Mouse (Mus musculus): Measurements from ENCODE around the gene Ube2f. TPM values are rescaled to one million over a fixed set of nuclear protein-coding genes. Genes with fewer than 3 reads are reported as not detected.

The Ube2f gene
- polyA plus RNA-seq (2017; shearing (Covaris generic)): 10 to 100 TPM; 85.2 to 93.4 TPM

DNA sequence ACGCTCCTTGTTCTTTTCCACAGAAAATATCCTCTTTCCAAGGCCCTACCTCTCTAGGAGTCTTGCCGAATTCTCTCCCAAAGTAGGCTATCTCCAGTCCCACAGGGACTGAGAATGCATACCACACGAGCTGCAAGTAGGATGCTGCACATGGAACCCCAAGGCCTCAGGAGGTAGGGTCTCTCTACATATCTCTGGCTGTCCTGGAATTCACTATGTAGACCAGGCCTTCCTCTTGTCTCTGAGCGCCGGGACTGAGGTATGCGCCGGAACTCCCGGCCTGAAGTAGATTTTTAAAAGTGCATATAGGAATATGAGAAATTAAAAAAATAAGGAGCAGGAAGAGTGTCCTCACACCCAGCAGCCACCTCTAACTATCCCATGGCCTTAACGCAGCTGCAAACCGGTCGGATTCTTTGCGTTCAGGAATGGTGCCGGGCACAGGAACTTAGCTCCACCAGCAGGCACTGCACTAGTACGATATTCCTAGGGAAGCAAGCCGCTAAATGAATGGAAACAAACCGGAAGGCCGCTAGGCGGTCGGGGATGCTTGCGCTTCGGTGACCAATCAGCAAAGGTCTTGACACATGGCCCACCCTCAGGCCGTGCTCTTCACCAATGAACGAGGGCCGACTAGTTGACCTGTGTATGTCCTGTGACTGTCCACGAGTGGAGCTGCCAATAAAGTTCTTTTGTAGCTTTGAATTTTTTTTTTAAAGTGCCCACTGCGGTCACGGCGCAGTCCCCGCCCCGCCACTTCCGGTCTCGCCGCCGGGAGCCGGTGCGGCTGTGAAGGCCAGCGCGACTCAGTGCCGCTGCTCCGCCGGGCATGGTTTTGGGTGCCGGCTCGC is at the start of gene Ube2f:
Gene Ube2f, plus strand, starts transcription at position 741 of the 851 bp plus-strand sequence.
- ATAC-seq: peak; percentile 97

DNA sequence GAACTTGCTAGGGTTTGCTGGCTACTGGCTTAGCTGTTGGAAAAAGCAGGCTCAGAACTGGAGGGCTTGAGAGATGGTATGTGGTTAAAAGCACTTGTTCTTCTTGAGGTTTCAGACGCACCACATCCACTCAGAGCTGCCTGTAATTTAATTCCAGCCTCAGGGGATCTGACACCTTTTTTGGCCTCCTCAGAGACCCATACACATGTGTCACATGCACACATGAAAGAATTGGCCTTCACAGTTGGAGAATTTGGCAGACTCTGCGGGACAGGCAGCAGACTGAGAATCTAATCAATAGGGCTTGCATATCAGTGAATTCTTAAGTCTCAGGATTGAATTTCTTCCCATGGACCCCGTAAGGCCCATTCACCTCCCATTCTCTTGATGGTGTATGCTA is 49.0 kb upstream of the Ube2f start:
- no peak for ATAC-seq

DNA sequence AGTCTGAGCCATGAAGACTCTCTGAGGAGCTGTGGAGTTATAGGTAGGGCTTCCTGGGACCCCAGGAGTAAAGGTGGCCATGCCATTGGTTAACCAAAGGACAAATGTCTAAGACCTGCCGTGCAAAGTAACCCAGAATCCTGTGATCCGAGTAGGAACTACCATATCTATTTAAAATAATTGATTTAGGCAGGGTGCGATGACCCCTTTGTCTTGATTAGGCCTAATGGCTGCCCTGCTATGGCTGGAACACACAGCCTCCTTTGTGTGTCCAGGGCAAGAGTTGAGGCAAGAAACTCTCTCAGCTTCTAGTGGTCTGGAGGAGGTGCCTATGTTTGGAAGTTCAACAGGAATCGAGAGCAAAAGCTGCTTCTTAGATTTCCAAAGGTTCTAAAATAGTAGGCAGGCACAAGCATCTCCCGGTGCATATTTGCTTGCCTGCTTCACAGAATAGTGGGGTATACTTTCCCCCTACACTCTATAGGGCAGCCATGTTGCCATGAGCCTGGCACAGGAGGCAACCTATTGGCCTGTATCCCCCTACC is 45.8 kb upstream of the Ube2f start:
- no peak for ATAC-seq

DNA sequence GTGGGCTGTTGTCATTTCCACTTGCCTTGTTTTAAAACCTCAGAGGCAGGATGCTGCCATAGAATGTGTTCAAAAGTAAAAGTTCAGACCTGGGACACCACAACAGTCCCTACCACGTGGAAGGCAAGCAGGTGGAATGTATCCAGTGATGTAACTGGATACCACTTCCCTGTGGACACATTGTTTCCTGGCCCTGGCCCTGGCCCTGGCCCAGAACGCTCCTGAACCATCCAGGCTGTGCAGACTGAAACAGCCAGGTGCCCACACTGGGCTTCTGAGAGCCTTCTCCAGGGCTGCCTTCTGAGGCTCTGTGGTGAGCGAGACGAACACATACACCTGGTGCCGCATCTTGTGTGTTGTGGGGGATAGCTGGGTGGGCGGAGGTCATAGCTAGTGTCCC is 44.5 kb upstream of the Ube2f start:
- no peak for ATAC-seq

DNA sequence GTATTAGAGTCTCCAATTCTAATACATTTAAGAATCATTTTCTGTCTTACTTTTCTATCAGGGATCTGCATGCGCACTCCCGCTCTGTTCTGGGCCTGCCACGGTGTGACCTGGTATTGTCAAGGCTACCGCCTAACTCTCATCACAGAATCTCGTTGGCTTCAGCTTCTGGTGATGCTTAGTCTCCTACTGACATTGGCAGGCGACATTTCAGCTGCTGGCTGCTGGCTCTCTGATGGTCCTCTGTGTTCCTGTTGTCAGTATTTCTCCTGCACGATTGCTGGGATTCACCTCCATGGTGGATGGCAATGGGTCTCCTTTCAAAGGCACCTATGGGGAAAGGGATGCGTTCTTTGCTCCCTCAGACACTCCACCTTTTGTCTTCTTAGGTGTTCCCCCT is 43.8 kb upstream of the Ube2f start:
- no peak for ATAC-seq

DNA sequence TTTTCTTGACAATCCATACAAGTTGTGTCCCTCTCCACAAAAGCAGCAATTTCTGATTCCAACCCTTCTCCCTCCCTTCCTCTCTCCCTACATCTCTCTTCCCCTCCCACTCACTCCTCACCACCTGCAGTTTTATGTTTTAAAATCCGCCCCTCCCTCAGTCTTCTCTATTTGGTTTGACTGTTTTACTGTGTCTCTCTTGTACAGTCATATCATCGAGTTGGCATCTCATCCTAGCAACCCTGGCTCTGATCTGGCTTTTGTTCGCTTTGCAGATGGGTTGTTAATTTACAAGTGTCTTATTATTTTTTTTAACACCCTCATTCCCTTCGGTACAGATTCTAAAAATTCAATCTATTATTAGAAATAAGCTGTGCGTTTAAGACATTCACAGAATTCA is 43.2 kb upstream of the Ube2f start:
- no peak for ATAC-seq

DNA sequence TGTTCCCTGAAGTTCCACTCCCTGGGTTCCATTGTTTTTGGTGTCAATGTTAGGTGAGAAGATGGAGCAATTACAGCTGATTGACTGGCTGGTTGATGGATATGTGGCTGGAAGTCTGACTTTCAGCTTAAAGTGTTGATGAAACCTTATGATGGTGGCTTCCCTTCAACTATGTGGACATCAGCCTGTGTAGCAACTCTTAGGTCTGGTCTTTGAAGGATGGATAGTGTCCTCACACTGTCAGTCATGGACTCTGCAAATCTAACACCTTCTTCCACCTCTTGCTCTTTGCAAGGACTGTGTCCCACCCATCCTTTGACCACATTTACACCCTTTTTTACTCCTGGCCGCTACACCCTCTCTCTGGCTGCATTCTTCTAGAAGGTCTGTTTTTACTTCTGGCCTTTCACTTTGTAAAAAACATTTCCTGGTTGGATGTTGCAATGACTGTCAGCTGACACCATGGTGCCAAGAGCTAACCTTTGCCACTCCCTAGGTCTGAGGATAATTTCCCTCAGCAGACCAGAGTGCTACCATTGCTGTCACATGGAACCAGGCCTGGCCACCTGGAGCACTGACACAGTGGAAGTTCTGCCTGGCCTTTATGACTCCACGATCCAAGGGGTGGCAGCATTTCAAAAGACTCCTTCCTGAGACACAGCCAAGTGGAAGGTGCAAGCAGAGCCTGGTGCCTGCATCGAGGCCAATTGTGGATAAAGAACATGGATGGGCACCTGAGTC is 42.6 kb upstream of the Ube2f start:
- no peak for ATAC-seq

DNA sequence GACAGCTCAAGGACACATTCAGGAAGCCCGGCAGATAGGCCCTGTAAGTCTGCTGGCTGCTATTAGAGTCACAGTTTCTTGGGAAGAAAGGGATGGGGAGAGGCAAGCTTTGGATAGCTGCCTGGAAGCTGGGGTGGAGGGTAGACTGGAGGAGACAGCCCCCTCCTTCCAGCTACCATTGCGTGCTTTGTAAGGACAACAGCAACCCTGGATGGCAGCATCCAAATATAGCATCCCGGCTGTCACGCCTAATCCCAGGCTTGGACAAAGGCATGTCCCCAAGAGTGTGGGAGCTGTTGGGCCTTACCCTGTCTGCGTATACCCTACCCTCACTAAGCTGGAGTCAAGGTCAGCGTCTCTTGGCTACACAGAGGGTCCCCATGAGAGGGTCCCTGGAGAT is 40.8 kb upstream of the Ube2f start:
- no peak for ATAC-seq

DNA sequence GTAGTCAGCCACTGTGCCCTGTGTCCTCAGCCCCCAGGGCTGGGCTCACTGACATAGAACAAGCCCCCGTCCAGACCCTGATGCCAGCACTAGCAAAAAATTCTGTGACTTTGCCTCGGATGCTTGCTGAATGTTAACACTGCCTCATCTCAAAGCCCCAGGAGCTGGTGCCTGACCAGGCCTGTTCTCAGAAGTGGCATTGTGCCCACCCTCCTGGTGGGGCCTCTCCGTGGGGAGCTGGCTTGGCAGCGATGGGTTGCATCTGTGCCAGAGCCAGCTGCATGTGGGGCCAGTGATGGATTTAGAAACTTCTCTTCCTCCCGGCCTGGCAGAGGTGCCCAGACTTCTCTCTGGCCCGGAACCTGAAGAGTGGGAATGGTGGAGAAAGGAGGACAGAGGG is 40.3 kb upstream of the Ube2f start:
- no peak for ATAC-seq

DNA sequence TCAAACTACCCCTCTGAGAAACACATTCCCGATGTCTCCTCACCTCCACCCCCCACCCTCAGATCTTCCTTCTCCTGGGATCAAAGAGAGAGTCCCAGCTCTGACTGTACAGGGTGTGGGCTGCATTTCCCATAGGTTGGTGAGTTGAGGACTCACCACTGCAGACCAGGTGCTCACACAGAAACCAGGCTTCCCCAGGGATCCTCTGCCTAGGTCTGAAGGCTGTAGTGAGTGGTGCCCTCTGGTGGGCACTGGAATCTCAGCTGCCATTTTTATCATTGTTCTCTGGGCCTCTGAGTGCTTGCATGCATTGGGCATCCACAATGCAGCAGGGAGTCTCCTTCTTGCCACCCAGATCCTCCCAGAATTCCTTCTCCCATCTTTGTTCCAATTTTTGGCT is 39.0 kb upstream of the Ube2f start:
- peak; percentile 60 for ATAC-seq

DNA sequence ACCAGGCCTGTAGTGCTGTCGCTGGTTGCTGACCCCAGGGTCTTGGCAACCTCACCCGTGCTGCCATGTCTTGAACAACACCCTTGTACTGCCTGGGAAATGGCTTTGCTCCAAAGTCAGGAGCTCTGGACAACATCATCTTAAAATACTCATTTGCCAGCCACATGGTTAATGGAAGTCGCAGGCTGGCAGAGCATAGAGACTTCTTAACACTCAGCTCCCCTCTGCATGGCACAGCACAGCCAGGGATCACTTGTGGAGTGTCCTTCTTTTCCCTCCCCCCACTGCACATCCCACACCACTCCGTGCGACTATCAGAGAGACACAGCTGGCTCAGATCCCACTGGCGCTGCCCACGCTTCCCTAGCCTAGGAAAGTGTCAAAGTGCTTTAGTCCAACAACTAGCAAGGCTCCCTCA is 38.5 kb upstream of the Ube2f start:
- ATAC-seq: no peak

DNA sequence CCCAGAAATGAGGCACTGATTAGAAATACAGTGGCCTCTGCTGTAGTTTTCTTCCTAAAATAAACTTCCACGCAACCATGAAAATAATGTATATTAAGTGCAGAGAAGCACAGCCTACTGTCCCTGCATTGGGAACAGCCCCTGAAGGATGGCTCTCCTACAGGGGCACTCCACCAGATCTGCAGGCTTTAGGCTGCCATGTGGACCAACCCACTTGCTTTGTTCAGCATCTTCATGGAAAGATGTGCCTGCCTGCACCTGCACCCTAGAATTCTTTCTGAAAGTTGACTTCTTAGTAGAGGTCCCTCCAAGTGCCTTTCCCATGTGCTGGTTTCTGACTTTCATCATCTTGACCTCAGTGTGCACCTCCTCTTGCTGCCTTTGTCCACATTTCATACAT is 34.8 kb upstream of the Ube2f start:
- no peak for ATAC-seq

DNA sequence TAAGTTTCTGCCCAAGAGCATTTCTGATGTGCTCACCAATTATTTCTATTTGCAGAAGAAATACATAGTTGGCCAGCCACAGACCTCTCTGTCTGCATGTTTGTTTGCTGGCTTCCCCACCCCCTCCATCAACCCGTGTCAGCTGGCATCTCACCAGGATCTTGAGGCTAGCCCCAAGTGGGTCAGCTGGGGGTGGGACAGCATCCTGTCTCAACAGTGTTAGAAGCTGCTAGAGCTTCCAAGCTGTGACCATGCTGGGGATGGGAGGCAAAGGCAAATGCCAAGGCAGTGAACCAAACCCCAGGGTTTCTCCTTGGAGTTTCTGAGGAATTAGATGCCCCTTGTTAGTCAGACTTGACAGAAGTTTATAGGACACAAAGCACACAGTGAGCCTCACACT is 34.1 kb upstream of the Ube2f start:
- no peak for ATAC-seq

DNA sequence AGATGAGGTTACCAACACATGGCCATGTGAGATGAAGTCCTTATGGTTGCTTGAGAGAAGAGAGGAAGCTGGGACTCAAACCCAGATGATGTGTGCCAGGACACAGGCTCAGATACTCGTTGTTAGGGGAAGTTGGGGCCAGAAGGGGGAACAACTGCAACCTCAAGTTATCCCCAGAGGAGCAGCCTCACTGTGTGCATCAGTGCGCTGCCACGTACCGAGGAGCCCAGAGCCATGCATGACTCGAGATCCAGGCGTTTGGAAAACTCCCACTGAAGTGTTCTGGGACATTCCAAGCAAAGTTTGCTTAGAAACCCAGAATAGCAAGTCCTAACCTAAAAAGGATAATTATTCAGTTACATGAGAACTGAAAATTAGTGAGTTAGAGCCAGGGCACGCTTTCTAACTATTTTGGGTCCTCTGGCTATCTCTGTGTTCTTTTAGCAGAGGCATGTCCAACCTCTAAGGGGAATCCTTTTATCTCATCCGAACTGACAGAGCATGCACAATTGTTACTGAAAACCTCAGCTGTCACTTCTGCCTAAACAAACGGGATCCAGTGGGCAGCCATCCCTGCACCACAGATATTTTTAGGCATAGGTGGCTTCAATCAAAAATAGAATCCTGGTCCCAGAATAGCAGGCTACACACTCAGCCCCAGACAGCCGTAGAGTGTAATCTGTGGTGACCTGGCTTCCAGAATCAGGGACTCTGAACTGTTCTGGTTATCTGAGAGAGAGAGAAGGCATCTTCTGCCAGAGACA is 33.4 kb upstream of the Ube2f start:
- ATAC-seq: no peak

DNA sequence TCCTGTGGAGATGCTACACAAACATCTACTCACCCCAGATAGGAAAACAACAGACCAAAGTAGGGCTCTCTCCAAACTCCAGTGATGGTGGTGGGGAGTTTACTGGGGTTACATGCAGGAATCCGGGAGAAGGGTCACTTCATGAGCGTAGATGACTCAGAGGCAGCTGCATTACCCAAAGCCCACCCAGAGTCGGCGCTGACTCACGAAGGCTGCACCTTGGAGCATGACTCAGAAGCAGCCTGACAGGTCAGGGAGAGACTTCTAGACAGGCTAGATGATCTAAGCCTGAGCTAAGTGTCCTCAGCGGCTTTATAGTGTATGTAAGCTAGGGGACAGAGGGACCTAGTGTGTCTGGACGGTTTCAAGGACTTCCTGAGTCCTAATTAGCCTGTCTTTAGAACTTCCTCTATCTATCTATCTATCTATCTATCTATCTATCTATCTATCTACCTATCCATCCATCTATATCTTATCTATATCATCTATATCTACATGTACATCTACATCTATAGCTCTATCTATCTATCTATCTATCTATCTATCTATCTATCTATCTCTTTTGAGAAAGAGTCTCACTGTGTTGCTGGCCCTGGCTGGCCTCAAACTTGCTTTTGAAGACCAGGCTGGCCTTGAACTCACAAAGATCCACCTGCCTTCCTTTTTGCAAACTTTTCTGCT is 30.3 kb upstream of the Ube2f start:
- ATAC-seq: peak; percentile 65

DNA sequence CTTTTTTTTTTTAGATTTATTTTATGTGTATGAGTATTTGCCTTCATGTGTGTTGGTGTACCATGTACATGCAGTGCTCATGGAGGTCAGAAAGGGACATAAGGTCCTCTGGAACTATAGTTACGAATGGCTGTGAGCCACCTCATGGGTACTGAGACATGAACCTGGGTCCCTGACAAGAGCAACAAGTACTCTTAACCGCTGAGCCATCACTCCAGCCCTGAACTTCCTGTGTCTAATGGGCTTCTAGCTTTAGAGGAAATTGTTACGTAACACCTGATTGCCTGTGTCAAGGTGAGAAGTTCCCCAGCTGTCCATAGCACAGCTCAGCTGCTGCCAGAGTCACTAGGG is 29.8 kb upstream of the Ube2f start:
- ATAC-seq: peak; percentile 82

DNA sequence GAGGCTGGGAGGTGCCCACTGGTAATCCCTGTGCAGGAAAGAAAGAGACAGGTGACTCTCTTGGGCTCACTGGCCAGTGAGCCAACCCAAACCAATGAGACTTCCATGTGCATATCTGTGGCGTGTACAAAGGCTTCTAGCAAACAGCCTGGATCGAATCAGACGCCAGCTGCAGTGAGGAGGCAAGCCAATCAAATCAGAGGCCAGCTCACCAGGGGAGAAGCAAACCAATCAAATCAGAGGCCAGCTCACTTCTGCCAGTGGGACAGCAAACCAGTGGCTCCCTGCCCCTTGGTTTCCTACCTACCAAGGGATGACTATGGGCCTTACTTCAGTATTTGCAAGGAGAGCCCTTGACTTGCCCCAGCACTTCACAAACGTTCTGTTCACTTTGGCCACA is 23.5 kb upstream of the Ube2f start:
- no peak for ATAC-seq

DNA sequence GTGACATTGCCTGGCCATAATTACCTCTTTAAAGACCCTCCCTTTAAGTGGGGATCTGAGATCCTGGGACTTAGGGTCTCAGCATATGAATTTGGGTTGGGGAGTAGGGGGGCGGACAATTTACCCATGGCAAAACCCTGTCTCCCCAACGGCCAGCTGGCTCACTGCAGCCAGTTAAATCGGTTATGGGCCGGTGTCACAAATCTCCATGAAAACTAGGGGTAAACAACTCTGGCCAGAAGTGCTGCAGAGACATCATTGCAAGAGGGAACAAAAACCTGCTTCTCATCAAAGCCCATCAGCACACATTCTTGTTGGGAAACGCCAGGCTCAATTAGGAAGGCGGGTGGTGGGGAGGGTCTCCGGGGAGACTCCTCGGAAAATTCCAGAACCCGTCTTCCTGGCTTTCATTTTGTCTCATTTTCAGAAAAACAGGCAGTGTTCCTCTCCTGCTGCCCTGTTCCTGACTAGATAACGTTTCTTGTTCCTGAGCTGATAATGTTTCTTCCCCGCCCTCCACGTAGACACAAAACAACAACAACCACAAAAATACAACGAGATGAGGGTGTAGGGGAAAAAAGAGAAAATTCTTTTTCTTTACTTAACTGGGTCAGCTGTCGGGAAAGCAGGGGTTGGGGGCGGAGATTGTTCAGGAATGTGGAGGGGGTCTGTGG is 22.6 kb upstream of the Ube2f start:
- no peak for ATAC-seq

DNA sequence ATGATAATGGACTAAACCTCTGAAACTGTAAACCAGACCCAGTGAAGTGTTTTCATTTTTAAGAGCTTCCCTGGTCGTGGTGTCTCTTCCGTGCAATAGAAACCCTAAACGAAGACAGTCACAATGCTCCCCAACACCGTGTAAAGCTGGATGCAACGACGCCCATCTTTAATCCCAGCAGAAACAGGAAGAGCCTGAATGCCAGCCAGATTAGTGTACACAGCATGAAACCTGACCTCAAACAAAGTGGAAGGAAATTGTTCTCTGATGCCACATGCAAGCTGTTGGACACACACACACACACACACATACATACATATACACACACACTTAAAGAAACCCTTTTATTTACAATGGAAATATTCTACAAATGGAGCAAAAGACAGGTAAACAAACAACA is 19.0 kb upstream of the Ube2f start:
- ATAC-seq: no peak

DNA sequence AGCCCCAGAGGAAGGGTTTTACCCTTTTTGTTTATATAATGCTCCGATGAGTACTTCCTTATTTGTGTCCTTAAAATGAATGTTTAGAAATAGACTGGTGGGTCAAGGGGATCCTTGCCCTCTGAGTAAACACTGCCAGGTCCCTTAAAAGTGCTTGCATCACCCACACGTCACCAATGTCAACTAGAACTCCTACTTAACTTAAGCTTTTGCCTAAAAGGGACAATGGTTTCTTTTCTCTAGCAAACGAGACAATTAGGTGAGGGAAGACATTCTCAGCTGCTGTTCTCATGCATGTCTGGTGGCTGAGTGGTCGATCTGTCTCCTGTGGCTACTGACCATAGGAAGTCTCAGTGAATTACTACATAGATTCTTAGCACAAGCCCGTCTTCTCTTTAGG is 18.2 kb upstream of the Ube2f start:
- ATAC-seq: no peak

DNA sequence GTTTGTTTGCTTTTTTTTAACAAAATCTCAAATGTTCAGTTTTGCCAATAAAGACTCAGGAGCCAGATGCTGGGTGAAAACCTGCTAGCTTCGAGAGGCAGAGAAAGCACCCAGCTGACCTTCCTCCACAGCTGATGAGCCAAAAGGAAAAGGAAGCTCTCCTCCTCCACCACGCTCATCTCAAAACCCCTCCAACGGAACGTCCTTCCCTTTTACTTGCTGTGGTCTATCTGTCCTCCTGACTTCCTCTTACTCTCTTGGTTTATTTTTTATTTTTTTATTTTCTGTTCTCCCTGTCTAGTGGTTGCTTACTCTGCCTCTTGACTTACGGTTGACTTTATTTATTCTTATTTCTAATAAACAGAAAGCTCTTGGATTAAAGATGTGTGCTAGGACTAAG is 14.7 kb upstream of the Ube2f start:
- no peak for ATAC-seq

DNA sequence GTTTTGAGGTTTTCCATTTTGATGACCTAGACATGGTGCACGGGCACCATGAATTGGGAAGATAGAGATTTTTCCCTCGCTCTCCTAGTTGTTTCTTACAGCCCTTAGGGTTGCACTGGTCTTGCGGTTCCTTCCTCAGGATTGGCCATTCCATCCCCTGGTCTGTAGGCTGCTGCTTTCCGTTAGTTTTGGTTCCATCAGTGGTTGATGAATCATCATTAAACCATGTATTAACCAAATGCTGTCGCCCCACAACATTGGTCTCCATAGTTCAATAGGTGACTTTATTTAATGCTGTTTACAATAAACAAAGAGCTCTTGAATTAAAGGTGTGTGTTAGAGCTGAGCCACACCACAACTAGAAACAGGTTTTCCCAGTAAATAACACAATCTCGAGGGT is 12.4 kb upstream of the Ube2f start:
- ATAC-seq: no peak

All from CD4-positive, CD25-positive, alpha-beta regulatory T cell, adult 4 months (primary cell).